Mouse (Mus musculus) left cerebral cortex, adult 18-20 months (tissue): ENCODE measurements at regions not wholly inside any gene's neighbourhood (a gene's known extent, or its start where the extent isn't known, plus 50 kb on each side); places are given as distances from the start of the nearest gene placed in this dataset.
"Not testable (repeated sequence)": the region's sequence is repeated elsewhere in the genome, so short reads cannot be mapped to it uniquely, and the experiment has no call there.

ENCODE experiments used
- DNase-seq, 2 experiments: peaks; one replicate each; pipeline ENCODE4 v3.0.0; 2021 to 2022; ENCODE audit warnings: low spot score in 2 of 2, mixed read lengths in 1 of 2

DNA sequence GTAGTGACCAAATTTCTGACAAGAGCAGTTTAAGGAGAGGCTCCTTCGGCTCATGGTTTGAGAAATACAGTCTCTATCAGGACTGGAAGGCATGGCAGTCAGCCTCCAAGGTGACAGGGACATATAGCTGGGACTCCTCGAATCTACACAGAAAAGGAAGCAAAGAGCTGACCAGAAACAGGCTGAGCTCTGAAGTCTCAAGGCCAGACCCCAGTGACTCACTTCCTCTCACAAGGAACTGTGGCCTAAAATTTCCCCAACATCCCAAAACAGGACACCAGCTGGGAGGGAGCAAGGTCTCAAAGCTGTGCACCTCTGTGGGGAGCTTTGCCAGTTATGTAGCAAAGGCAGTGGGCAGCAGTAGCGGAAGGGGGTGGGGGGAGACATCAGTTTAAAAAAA is 110.7 kb downstream of the Sox4 start:
- no peak for DNase-seq

DNA sequence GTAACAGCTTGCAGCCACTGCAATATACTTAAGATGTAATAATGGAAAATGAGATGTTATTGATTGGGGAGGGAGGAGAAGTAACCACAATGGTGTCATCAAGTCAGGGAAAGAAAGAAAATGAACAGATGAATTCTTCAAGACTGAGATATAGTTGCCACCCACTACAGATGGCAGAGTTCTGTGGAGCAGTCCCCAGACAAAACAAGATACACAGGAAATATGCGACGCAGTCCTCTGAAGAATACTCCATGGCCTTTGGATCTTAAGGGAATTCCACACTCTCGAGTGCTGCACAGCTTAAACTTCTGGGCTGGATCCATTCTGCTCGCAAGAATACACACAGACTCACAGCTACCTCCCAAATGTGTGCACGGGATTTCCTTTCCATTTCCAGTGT is 113.4 kb downstream of the Sox4 start:
- DNase-seq: no peak

DNA sequence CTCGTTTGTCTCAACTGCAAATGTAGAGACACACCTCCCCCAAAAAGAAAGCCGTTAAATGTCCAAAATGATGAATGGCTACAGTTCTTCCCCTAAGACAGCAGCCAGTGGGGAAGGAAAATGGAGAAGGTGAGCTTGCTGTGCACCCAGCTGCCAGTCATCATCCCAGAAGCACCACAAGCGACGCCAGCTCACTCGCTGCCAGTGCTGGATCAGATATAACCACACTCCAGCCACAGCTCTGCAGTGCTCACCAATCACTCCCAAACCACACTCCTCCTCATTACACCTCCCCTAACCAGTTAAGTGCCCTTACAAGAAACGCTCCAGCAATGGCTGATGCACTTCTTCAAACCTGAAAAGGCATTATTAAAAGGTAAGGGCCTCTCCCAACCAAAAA is 114.4 kb downstream of the Sox4 start:
- no peak for DNase-seq

DNA sequence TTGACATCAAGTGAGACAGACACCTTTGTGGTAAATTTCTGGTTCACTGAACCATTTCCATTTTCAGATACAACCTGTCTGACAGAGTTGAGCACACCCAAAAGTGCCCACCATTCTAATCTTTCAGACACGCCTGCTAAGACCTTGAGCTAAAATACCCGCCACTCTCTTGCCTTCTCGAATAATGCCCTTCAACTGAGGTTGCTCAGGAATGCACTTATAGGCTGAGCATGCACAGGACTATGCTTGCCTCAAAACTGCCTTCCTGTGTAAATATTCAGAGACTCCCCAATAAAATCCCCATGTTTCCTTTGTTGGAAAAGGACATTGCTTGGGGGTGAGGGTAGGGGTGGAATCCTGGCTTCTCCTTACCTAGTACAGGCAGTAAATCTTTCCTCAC is 115.3 kb downstream of the Sox4 start:
- no peak for DNase-seq

- DNase-seq: not testable (repeated sequence)
Observed at GRCm38 (mm10) chr13:28837196-28837595, 116.3 kb downstream of the Sox4 start.

DNA sequence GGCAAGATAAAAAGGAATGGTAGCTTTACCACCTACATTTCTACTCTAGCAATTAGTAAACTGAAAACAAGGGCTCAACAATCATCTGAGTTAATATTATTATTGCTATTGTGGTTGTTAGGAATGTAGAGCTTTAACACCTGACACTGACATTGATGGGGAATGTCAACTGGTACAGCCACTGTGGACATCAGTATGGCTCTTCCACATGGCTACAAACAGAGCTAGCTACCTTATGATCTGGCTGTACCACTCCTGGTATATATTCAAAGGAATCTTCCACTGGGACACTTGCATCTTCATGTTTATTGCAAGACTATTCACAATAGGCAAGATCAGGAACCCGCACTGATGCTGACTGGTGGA is 119.8 kb downstream of the Sox4 start:
- DNase-seq: no peak

DNA sequence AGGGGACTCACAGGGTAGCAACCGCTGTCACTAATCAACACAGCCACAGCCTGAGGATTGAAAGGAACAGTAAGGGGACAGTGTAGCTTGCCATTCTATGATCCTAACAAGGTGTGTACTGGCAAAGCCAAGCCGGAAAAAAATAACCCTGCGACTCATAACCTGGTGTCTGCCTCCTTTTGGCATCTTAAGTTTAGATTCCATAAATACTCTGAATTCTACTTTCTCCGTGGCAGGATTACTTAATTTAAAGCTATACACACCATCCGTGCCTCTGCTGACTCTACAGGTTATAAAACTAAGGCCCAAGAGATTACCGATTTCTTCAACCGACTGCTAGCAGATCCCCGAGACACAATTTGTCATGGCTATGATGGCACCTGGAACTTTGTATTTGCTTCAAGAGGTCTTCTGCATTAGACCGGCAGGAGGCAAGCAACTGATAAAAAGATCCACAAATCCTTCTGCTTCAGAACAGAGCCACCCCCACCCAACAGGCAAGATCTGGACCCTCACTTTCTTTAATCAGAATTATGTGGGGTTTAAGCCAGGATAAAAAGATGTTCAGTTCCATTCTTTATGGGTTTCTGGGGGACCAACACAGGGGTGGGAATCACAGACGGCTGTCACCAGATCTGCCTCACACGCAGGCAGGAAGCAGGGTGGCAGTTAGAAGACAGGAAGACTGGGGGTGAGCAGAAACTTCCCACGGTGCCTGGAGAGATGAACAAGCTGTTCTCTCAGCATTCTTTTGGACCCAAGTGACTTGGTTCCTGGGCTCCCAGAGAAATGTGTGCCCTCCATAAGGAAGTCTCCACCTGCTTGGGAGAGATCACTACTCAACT is 120.4 kb downstream of the Sox4 start:
- no peak for DNase-seq

- DNase-seq: no peak
Observed at GRCm38 (mm10) chr13:28826284-28826683, 127.2 kb downstream of the Sox4 start.

- no peak for DNase-seq
Observed at GRCm38 (mm10) chr13:28823985-28824384, 129.5 kb downstream of the Sox4 start.

DNA sequence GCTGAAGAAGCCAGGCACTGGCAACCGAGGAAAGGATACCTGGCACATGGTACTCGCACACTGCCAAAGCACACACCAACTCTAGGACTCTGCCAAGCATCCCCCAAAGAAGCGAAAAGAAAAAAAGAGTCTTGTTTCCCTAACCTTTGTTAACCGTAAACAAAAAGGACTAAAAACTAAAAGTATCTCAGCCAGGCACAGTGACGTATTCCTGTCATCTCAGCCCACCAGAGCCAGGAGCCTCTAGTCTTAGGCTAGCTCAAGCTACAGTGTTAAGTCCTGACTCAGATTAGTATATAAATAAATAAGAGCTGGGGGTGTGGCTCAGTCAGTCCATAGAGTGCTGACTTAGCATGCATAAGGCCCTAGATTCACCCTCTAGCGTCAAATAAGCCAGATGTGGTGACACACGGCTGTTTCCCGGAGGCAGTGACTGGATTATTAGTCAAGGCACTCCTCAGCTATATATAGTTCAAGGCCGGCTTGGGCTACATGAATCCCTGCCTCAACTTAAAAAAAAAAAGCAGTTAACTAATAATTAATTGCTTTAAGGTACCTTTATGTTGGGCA is 130.1 kb downstream of the Sox4 start:
- no peak for DNase-seq

DNA sequence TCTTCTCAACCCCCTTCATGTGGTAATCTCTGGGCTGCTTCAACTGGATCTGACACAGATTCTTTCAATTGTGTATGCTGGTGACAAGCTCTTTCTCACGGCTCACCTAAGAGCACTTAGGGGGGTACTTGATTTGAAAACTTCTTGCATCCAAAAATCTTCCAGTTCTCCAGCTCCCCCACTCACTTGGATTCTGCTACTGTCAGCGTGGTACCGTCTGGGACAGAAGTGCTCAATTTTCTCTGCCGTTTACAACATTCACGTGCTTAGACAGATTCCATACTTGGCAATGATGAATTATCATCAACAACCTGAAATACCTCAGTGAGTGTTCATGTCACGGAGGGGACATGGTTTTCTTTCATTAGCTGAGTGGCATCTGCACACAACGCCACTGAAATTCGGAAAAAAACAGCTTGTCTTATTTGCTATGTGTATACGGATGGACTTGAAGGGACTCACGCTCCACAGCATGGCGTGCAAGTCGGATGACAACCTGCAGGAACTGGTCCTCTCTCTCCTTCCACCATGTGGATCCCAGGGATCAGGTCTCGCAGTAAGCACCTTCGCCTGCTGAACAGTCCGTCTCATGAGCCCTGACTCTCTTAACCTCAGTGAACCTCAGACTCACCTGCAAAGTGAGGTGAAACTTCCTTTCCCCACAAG is 132.5 kb downstream of the Sox4 start:
- DNase-seq: no peak

GRCm38 (mm10) chr13:28814127-28814526 is 139.4 kb downstream of the Sox4 start:
- DNase-seq: no peak

- DNase-seq: no peak
Observed at GRCm38 (mm10) chr13:28811667-28812575, 141.6 kb downstream of the Sox4 start.

GRCm38 (mm10) chr13:28811081-28811439 is 142.5 kb downstream of the Sox4 start:
- DNase-seq: no peak

DNA sequence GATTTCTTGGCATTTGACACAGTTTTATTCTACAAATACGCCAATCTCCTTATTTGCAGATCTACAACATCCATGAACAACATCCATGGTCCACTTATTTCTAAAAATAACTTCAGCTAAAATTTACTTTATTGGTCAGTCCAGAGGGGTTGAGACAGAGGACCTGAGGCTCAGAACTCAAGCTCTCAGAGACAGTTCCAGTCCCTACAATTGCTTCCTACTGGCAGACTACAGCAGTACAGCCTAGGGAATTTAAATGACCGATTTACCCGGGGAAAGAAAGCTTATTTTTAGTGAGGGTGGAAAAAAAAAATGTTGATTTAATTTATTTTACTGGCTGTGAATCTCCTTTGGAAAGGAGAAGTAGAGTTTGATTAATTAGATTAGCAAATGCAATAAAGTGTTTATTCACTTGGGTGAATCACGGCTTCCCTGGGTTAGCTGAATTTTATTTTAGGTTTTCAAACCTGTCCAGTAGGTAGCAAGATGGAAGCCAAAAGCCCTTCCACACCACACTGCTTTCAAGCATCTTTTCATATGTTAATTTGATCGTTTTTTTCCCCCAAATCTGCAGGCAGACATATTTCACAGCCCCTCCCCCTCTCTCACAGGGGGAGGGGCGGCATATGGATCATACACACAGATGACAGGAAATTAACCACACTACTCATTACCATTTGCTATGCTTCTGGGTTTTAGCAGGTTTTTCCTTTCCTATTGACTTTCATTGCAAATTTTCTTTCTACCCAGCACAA is 143.0 kb downstream of the Sox4 start:
- DNase-seq: no peak

- DNase-seq: no peak
Observed at GRCm38 (mm10) chr13:28805302-28805701, 148.2 kb downstream of the Sox4 start.

DNA sequence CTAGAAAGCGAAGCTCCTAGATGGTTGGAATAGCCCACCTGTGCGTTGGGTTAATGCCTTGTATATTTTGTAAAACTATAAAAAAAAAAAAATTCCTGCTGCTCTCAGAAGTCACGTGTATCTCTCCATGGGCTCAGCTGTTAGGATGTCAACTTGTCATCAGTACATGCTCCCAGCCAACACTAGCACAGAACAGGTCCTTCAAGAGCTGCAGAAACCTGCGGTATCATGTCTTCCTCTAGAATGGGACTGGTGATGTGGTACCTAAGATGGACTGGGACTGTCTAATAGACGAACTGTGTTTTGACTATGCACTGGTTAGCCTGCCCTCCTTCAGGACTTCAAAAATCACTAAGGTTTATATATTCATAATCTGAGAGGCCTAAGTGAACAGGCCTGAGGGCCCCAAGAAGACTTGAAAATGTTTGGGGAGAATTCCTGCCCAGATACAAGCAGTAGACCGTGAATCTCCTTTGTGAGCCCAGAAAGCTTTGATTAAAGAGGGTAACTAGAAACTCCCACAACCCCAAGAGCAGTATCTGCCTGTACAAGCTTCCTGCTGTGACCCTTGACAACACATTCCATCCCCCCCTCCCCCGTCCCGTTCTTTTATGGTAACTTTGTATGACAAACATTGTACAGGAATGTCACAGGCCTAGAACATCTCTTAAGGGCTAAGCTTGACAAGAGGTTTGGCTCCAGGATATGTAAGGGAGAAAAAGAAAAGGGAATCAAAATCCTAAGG is 152.1 kb downstream of the Sox4 start:
- DNase-seq: no peak

- DNase-seq: no peak
Observed at GRCm38 (mm10) chr13:28800676-28801075, 152.8 kb downstream of the Sox4 start.

- DNase-seq: no peak
Observed at GRCm38 (mm10) chr13:28799474-28799873, 154.0 kb downstream of the Sox4 start.
